In genomic region chr4:155268382-155268781, GRCm38 (mm10) we compare ENCODE assay signal across 8 mouse cellular contexts. TPM values are rescaled to one million over a fixed set of nuclear protein-coding genes. Genes with fewer than 3 reads are reported as not detected.
DNase-seq lines count a peak whose midpoint lies in the region; ATAC-seq lines count a peak whose summit lies in the region.

No protein-coding gene starts in this region.

- H3K9me3 ChIP-seq in neural tube, embryonic 15.5 days (replicated peaks), result no peaks in the 10 kb centered on the region
- H3K9me3 ChIP-seq in kidney, embryonic 15.5 days (replicated peaks), result no peaks in the 10 kb centered on the region

- DNase-seq in neural tube, embryonic 10.5 days (ENCODE audit: extremely low spot score, low spot score), result peak; percentile 58
- DNase-seq in c-Kit-positive CD71-positive TER-119-positive erythroid progenitor cells, embryonic 14.5 days (ENCODE audit: low spot score), result peak; percentile 22
- peak; percentile 70 for DNase-seq in gastrocnemius, postnatal 25 days
- peak; percentile 54 to 65 for DNase-seq in lung, adult 18-20 months
- peak; percentile 76 for DNase-seq in right cerebral cortex, postnatal 4 days
- peak; percentile 38 for DNase-seq in yolk sac, embryonic 10.5 days (ENCODE audit: low spot score)

- H3K27me3 ChIP-seq in neural tube, embryonic 15.5 days (replicated peaks), result no peaks in the 10 kb centered on the region
- H3K27me3 ChIP-seq in kidney, embryonic 15.5 days, result no peaks in the 10 kb centered on the region

- H3K9ac ChIP-seq in neural tube, embryonic 15.5 days (replicated peaks), result no peak overlapping the region
- H3K9ac ChIP-seq in kidney, embryonic 15.5 days, result no peak overlapping the region

- H3K4me2 ChIP-seq in neural tube, embryonic 15.5 days, result no peak overlapping the region
- H3K4me2 ChIP-seq in kidney, embryonic 15.5 days, result no peak overlapping the region

- ATAC-seq in neural tube, embryonic 15.5 days (ENCODE audit: low FRiP score), result no peak
- ATAC-seq in kidney, embryonic 15.5 days (replicated peaks; ENCODE audit: low FRiP score), result peak; percentile 62; the same call in 1 of the 2 replicates

- H3K4me1 ChIP-seq in neural tube, embryonic 15.5 days, result no peaks in the 10 kb centered on the region
- H3K4me1 ChIP-seq in kidney, embryonic 15.5 days, result peaks cover 24% of the 10 kb centered on the region

- no peak overlapping the region for H3K27ac ChIP-seq in neural tube, embryonic 15.5 days (replicated peaks)
- H3K27ac ChIP-seq in kidney, embryonic 15.5 days, result peak overlapping the region; percentile 64; the same call in 1 of the 2 replicates

- no peak overlapping the region for H3K4me3 ChIP-seq in neural tube, embryonic 15.5 days (replicated peaks)
- no peak overlapping the region for H3K4me3 ChIP-seq in kidney, embryonic 15.5 days (replicated peaks)

- 33% methylated on average over 5 of the region's 5 CpGs for WGBS in neural tube, embryonic 15.5 days
- whole genome bisulfite sequencing in kidney, embryonic 15.5 days, result 24% methylated on average over 5 of the region's 5 CpGs

- peaks cover 38% of the 10 kb centered on the region for H3K36me3 ChIP-seq in neural tube, embryonic 15.5 days
- H3K36me3 ChIP-seq in kidney, embryonic 15.5 days, result no peaks in the 10 kb centered on the region

RNA-seq across cellular contexts. Expression of gene Faap20, which starts 18.8 kb away (rescaled TPM):
- polyA plus RNA-seq in neural tube, embryonic 15.5 days (2015; fragmentation: Nextera tagmentation; extraction: Ambion mirVana), result 69.7 and 73.1 TPM in 2 replicates
- 1 to 10 TPM; 5.3 to 8.2 TPM for total RNA-seq in gastrocnemius, postnatal 25 days (2021)
- polyA plus RNA-seq in kidney, embryonic 15.5 days (2015; fragmentation: Nextera tagmentation; extraction: Ambion mirVana), result 66.2 and 68.8 TPM in 2 replicates

RNA-seq across cellular contexts. Expression of gene Ski, which starts 46.0 kb away (rescaled TPM):
- polyA plus RNA-seq in neural tube, embryonic 15.5 days (2015; fragmentation: Nextera tagmentation; extraction: Ambion mirVana), result 10.0 and 10.6 TPM in 2 replicates
- 10 to 100 TPM; 31.3 to 34.7 TPM for total RNA-seq in gastrocnemius, postnatal 25 days (2021)
- polyA plus RNA-seq in kidney, embryonic 15.5 days (2015; fragmentation: Nextera tagmentation; extraction: Ambion mirVana), result 14.7 and 16.9 TPM in 2 replicates

Comparison
In these comparisons a context has a peak if more than half of its experiments do, and no peak if none do; other contexts are left out.
1. DNase-seq: peak in every context shown above with its lines; median percentile 76 in right cerebral cortex, postnatal 4 days; 70 in gastrocnemius, postnatal 25 days; 60 in lung, adult 18-20 months; 58 in neural tube, embryonic 10.5 days; 38 in yolk sac, embryonic 10.5 days; 22 in c-Kit-positive CD71-positive TER-119-positive erythroid progenitor cells, embryonic 14.5 days.